Mouse (Mus musculus) hindbrain, postnatal 0 days (tissue): ENCODE measurements around the gene Cnih3. TPM values are rescaled to one million over a fixed set of nuclear protein-coding genes. Genes with fewer than 3 reads are reported as not detected.

Experiments
- ATAC-seq: fragments of 200-750 bp; cut with Nextera tagmentation; 2 replicates; pipeline ENCODE4 v1.8.0; 2017; ENCODE audit warnings: mild to moderate bottlenecking, moderate TSS enrichment, moderate library complexity
- DNase-seq: peaks from one replicate; pipeline ENCODE4 v3.0.0-alpha.2; 2015; ENCODE audit warnings: low spot score
- H3K27ac ChIP-seq: fragments of 300-500 bp; sonication (generic); 2 replicates; pipeline ENCODE4 v1.5.1; 2014; ENCODE audit warnings: mild to moderate bottlenecking
- H3K27me3 ChIP-seq: fragments of 300-500 bp; sonication (generic); 2 replicates; pipeline ENCODE4 v1.6.1; 2014; ENCODE audit warnings: low read length, mixed read lengths; ENCODE audit not compliant: insufficient read depth
- H3K36me3 ChIP-seq: fragments of 300-500 bp; sonication (generic); 2 replicates; pipeline ENCODE4 v1.6.1; 2014; ENCODE audit warnings: low read length, mixed read lengths; ENCODE audit not compliant: insufficient read depth
- H3K4me1 ChIP-seq: fragments of 300-500 bp; sonication (generic); 2 replicates; pipeline ENCODE4 v1.6.1; 2014; ENCODE audit warnings: antibody characterized with exemption, low read length, mixed read lengths; ENCODE audit not compliant: insufficient read depth
- H3K4me2 ChIP-seq: fragments of 300-500 bp; sonication (generic); 2 replicates; pipeline ENCODE4 v1.6.1; 2014; ENCODE audit warnings: low read depth, mild to moderate bottlenecking, low read length, moderate library complexity, mixed read lengths
- H3K4me3 ChIP-seq: fragments of 300-500 bp; sonication (generic); 2 replicates; pipeline ENCODE4 v1.5.1; 2014; ENCODE audit warnings: low read length
- H3K9ac ChIP-seq: fragments of 300-500 bp; sonication (generic); replicated peaks from 2 replicates; pipeline ENCODE4 v1.6.1; 2014; ENCODE audit warnings: mild to moderate bottlenecking, low read length, moderate library complexity, mixed read lengths
- H3K9me3 ChIP-seq: fragments of 300-500 bp; sonication (generic); 2 replicates; pipeline ENCODE4 v1.6.1; 2016; ENCODE audit warnings: low read length, mixed read lengths
- CTCF ChIP-seq: IDR thresholded peaks from 2 replicates; pipeline ENCODE4 v1.5.1; 2016; ENCODE audit warnings: antibody characterized with exemption, control low read depth, low read depth
- WGBS: fragments of 180-500 bp; shearing (Covaris S2); extraction: QIAGEN DNeasy Blood & Tissue Kit; methylation state at CpG from one replicate; pipeline ENCODE4 v1.1.7; 2014; 5-methylcytosine and 5-hydroxymethylcytosine counted together
- polyA plus RNA-seq: library from polyadenylated mRNA; unstranded; fragments of >200 nt; fragmentation: Nextera tagmentation; extraction: Ambion mirVana; gene quantifications from 2 replicates; pipeline ENCODE4 v1.2.1, GENCODE M21; 2015
- total RNA-seq: library from RNA; depleted of rRNA; stranded (reverse); fragments of >200 nt; gene quantifications from 2 replicates; pipeline ENCODE4 v1.2.3, GENCODE M21; 2014

Cnih3 gene
- total and polyA plus RNA-seq, 2 experiments from 2014 or later = 13.2 to 23.0 TPM

DNA sequence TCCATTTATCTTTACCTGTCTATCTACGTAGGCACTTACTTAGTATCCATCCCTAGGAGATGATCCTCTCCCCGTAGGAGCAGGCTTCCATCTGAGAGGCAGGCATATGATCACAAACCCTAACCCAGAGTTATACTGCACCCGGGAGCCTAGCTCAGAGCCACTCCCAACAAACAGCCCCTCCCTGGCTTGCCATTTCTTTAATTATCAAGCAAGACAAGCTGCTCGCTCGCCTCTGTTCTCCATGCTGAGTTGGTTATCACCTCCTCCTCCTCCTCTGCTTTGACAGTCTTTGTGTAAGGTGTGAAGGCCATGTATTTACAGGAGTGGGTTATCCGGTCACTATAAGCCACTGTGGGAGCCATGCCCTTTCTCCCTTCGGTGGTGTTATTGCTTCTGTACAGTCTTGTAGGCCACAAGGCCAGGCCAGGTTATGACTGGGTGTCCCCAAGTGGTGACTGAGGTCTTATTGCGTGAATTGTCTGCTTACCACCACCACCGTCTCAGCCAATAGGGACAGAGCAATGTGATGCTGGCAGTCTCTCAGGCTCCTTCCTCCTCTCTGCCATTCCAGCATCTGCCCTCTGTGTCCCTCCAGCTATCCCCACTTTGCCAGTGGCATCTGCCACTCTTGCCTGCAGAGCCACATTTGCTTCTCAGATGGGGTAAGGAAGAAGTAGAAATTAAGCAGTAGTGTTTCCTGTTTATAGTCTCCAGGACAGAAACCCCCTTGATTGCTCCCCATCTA is 22.4 kb downstream of the Cnih3 start:
- Histone ChIP-seq H3K27me3 (no peaks in the 10 kb centered on the region; the same call in 1 of the 2 replicates), H3K36me3 (no peaks in the 10 kb centered on the region), H3K27ac (no peak overlapping the region), H3K9ac (no peak overlapping the region), H3K9me3 (no peaks in the 10 kb centered on the region), H3K4me3 (no peak overlapping the region), H3K4me2 (no peak overlapping the region), H3K4me1 (no peaks in the 10 kb centered on the region)
- ATAC-seq = no peak
- DNase-seq = no peak
- no peak for TF ChIP-seq CTCF
- WGBS = 87% methylated on average over 9 of the region's 9 CpGs

- DNase-seq = no peak
- H3K4me1 ChIP-seq = no peaks in the 10 kb centered on the region
- H3K4me3 ChIP-seq = no peak overlapping the region
- no peak overlapping the region for H3K4me2 ChIP-seq
- no peak for ATAC-seq
- H3K27me3 ChIP-seq = no peaks in the 10 kb centered on the region; the same call in 1 of the 2 replicates
- no peak overlapping the region for H3K27ac ChIP-seq
- no peaks in the 10 kb centered on the region for H3K36me3 ChIP-seq
- H3K9ac ChIP-seq = no peak overlapping the region
- TF ChIP-seq CTCF = no peak
- H3K9me3 ChIP-seq = no peaks in the 10 kb centered on the region
- WGBS = 63% methylated on average over 8 of the region's 8 CpGs
Measured at GRCm38 (mm10) chr1:181376431-181376830, 24.0 kb downstream of the Cnih3 start.

GRCm38 (mm10) chr1:181379664-181380063 is 27.2 kb downstream of the Cnih3 start:
- Histone ChIP-seq H3K4me1 (no peaks in the 10 kb centered on the region), H3K4me3 (no peak overlapping the region), H3K4me2 (no peak overlapping the region), H3K27ac (no peak overlapping the region), H3K9ac (no peak overlapping the region), H3K27me3 (no peaks in the 10 kb centered on the region; the same call in 1 of the 2 replicates), H3K36me3 (no peaks in the 10 kb centered on the region), H3K9me3 (no peaks in the 10 kb centered on the region)
- 25% methylated on average over 8 of the region's 8 CpGs for WGBS
- TF ChIP-seq CTCF = peak; percentile 89
- DNase-seq (peak; percentile 72), ATAC-seq (peak; percentile 43; the same call in 1 of the 2 replicates)

GRCm38 (mm10) chr1:181381410-181382010 is 29.1 kb downstream of the Cnih3 start:
- DNase-seq (no peak), ATAC-seq (no peak)
- Histone ChIP-seq H3K4me1 (no peaks in the 10 kb centered on the region), H3K9me3 (no peaks in the 10 kb centered on the region), H3K4me2 (no peak overlapping the region), H3K27me3 (no peaks in the 10 kb centered on the region), H3K27ac (no peak overlapping the region), H3K4me3 (no peak overlapping the region), H3K36me3 (no peaks in the 10 kb centered on the region), H3K9ac (no peak overlapping the region)
- WGBS = 49% methylated on average over 12 of the region's 12 CpGs
- no peak for TF ChIP-seq CTCF

GRCm38 (mm10) chr1:181389264-181389663 is 36.8 kb downstream of the Cnih3 start:
- Histone ChIP-seq H3K36me3 (no peaks in the 10 kb centered on the region), H3K27me3 (no peaks in the 10 kb centered on the region), H3K4me1 (peaks cover 9% of the 10 kb centered on the region; the same call in 1 of the 2 replicates), H3K4me3 (no peak overlapping the region), H3K27ac (no peak overlapping the region), H3K9ac (no peak overlapping the region), H3K4me2 (no peak overlapping the region), H3K9me3 (no peaks in the 10 kb centered on the region)
- WGBS = 88% methylated on average over 2 of the region's 2 CpGs
- no peak for TF ChIP-seq CTCF
- DNase-seq (no peak), ATAC-seq (no peak)

DNA sequence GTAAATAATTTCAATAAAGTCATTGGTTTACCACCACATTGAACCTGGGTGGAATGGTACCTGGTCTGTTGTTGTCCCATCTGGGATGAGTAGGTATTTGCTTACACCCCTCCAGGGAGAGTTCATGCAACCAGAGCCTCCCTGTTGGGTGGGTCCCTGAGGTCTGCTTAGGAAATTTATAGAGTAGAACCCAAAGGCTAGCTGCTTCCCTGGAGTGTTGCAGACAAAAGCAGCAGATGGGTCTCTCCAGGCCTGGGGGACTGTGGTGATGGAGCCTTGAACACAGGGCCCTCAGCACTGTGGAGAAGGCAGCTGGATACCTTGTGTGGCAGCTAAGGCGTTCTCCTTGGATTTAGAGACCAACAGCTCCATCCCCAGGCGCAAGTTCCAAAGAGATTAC is 40.1 kb downstream of the Cnih3 start:
- ATAC-seq = no peak
- no peak overlapping the region for H3K9ac ChIP-seq

More for the DNA sequence above, 40.1 kb downstream of the Cnih3 start:
- Histone ChIP-seq H3K9me3 (no peaks in the 10 kb centered on the region), H3K4me1 (peaks cover 9% of the 10 kb centered on the region; the same call in 1 of the 2 replicates), H3K27ac (no peak overlapping the region), H3K36me3 (no peaks in the 10 kb centered on the region), H3K27me3 (no peaks in the 10 kb centered on the region), H3K4me3 (no peak overlapping the region), H3K4me2 (no peak overlapping the region)
- DNase-seq = no peak
- no peak for TF ChIP-seq CTCF
- WGBS = 88% methylated on average over 2 of the region's 2 CpGs
